Mouse (Mus musculus) E14TG2a.4 (cell line): ENCODE measurements at regions not wholly inside any gene's neighbourhood (a gene's known extent, or its start where the extent isn't known, plus 50 kb on each side); places are given as distances from the start of the nearest gene placed in this dataset.

Source experiments
- CTCF ChIP-seq: conservative IDR thresholded peaks from 2 replicates; pipeline ENCODE4 v1.5.1; 2014; ENCODE audit warnings: low read length
- NANOG ChIP-seq: IDR thresholded peaks from 2 replicates; pipeline ENCODE4 v1.6.1; 2014; ENCODE audit warnings: borderline replicate concordance, low read length, mixed read lengths

DNA sequence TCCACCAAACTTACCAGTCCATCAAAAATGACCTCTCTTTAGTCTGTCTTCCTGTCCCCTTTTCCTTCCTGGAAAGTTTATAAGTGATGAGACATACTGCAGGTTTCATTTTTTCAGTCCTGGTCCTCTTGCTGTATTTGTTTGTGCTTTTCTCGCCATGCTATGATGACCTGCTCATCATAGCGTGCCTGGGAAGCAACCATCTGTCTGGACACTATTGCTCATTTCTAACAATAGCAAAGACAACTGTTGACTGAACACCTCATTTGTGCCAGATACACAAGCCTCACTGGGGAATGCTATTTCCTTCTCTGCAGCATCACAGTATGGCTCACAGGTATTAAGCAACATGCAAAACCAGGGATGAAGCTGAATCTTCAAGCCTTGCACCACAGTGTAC is 85.2 kb upstream of the Cdkn2b start:
- TF ChIP-seq CTCF (no peak), NANOG (no peak)
